Mouse (Mus musculus): ENCODE data around the gene Clpx. TPM values are rescaled to one million over a fixed set of nuclear protein-coding genes. Genes with fewer than 3 reads are reported as not detected.

Gene Clpx
- polyA plus RNA-seq (2012; rRNA removed) = 19.6 and 23.8 TPM in 2 replicates
- polyA plus RNA-seq (2014; fragmentation: Nextera tagmentation; extraction: Ambion mirVana) = 52.7 and 55.6 TPM in 2 replicates

DNA sequence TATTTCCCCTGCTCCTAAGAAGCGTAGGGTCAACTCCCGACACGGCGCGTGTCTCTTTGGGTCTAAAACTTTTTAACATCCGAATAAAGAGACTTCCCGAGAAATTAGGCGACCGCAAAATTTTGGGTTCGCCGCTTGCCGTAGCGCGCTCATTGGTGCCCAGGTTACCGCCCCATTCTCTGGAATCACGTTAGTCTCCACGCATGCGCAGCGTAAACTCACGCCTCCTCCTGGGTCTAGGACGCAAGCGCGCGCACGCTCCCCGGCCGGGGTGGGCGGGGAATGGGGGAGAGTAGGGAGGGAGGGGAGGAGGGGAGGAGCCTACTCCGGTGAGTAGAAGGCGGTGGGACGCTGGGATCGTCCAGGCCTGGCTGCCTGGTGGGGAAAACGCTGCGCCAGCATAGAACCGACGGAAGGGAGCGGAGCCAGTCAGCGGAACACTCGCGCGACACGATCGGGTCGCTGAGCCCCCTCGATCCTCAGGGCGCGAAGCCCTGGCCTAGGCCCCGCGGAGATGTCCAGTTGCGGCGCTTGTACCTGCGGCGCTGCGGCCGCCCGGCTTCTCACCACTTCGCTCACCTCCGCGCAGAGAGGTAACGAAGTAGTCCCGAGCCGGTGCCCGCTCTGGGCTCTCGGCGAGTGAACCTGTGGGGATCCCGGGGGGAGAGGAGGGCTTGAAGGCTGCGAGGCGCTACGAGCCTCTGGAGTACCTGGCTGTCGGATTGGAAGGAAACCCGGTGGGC, at the start of gene Clpx:
Clpx (plus strand) TSS at position 288 of the 743 bp plus-strand sequence.
- H3K4me1 ChIP-seq (ENCODE audit: control insufficient read depth, insufficient read depth, low read length) = peaks cover 10% of the 10 kb centered on the region
- peak within 1 kb of the TSS; percentile 94 for H3K4me3 ChIP-seq (replicated peaks; ENCODE audit: low read length)
- peak; percentile 94 for ATAC-seq (ENCODE audit: low FRiP score, low read depth)
- peak within 1 kb of the TSS; percentile 60 for H3K4me2 ChIP-seq (replicated peaks; ENCODE audit: low read depth, low read length, severe bottlenecking)
- H3K9me3 ChIP-seq (ENCODE audit: control insufficient read depth, low read length) = no peaks in the 10 kb centered on the region
- peak; percentile 81; the same call in 1 of the 2 replicates for TF ChIP-seq POLR2A (IDR thresholded peaks at IDR 0.05; ENCODE audit: borderline replicate concordance, extremely low read depth, insufficient read depth, insufficient read length)
- no peaks in the 10 kb centered on the region for H3K27me3 ChIP-seq (ENCODE audit: control insufficient read depth, insufficient read depth, low read length)
- under 1% methylated on average over 67 of the region's 71 CpGs for WGBS
- H3K27ac ChIP-seq (replicated peaks; ENCODE audit: low read depth, low read length) = peak within 1 kb of the TSS; percentile 80
- peaks cover 18% of the 10 kb centered on the region for H3K36me3 ChIP-seq (ENCODE audit: control insufficient read depth, insufficient read depth, low read length)
- H3K9ac ChIP-seq (ENCODE audit: low read depth, low read length, severe bottlenecking) = peak within 1 kb of the TSS; percentile 88
- peak; percentile 98 for DNase-seq (ENCODE audit: low spot score)

DNA sequence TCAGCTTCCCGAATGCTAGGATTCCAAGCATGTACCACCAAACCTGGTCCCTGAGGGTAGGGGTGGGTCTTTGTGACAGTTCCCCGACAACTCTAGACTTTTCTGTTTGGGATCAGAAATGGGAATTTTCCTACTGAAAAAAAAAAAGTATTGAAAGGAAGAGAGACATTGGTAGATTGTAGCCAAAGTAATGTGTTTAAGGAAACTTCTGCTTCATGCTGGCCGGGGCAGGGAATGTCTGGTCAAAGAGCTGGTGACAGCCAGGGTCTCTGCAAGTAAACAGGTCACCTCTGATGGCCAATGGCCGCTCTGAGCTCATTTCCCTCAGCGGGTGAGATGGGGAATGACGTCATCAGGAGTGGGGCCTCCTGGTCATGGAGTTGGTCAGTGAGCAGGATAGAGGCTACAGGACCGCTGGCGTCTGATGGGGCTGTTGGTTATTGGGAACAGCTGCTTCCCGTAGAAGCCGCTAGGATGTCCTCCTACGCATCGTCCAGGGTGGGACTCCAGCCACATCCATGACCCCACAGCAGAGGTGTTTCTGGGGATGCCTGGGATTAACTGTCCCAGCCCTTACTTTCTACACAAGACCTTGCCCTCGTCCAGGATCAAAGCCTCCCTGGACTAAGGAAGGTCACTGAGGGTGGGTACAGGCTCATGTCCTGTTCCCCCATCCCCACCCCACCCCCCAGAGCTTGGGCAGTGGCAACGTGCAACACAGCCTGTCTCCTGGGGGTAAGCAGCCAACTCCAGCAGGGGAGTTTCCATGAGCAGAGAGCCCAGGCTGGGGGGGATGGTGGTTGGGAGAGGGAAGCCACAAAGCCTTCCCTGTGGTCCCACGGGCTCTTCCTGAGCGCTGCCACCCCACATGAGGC, 46.3 kb upstream of the Clpx start:
- no peak for ATAC-seq (ENCODE audit: low FRiP score, low read depth)
- TF ChIP-seq POLR2A (IDR thresholded peaks at IDR 0.05; ENCODE audit: borderline replicate concordance, extremely low read depth, insufficient read depth, insufficient read length) = no peak
- no peak for DNase-seq (ENCODE audit: low spot score)
- no peak overlapping the region for H3K9ac ChIP-seq (ENCODE audit: low read depth, low read length, severe bottlenecking)
- H3K9me3 ChIP-seq (ENCODE audit: control insufficient read depth, low read length) = no peaks in the 10 kb centered on the region
- no peaks in the 10 kb centered on the region for H3K36me3 ChIP-seq (ENCODE audit: control insufficient read depth, insufficient read depth, low read length)
- 58% methylated on average over 16 of the region's 16 CpGs for WGBS
- H3K27ac ChIP-seq (replicated peaks; ENCODE audit: low read depth, low read length) = no peak overlapping the region
- H3K4me2 ChIP-seq (replicated peaks; ENCODE audit: low read depth, low read length, severe bottlenecking) = no peak overlapping the region
- no peaks in the 10 kb centered on the region; the same call in 1 of the 2 replicates for H3K4me1 ChIP-seq (ENCODE audit: control insufficient read depth, insufficient read depth, low read length)
- no peak overlapping the region for H3K4me3 ChIP-seq (replicated peaks; ENCODE audit: low read length)
- H3K27me3 ChIP-seq (ENCODE audit: control insufficient read depth, insufficient read depth, low read length) = no peaks in the 10 kb centered on the region

DNA sequence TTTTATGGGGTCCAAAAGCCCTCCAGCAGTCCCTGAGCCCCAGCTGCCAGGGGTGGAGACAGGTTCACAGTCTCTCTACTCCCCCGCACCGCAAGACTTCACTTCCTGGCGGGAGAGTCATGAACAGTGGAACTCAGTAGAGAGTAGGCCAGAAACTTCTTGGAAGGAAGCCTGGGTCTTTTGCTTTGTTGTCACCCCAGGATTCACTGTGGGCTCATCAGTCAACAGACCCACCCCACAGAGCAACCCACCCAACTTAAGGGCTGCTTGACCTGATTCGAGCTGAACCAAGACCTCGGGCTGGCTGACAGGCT, 45.7 kb upstream of the Clpx start:
- no peaks in the 10 kb centered on the region for H3K9me3 ChIP-seq (ENCODE audit: control insufficient read depth, low read length)
- no peak overlapping the region for H3K9ac ChIP-seq (ENCODE audit: low read depth, low read length, severe bottlenecking)
- no peaks in the 10 kb centered on the region; the same call in 1 of the 2 replicates for H3K4me1 ChIP-seq (ENCODE audit: control insufficient read depth, insufficient read depth, low read length)
- TF ChIP-seq POLR2A (IDR thresholded peaks at IDR 0.05; ENCODE audit: borderline replicate concordance, extremely low read depth, insufficient read depth, insufficient read length) = no peak
- H3K27me3 ChIP-seq (ENCODE audit: control insufficient read depth, insufficient read depth, low read length) = no peaks in the 10 kb centered on the region
- no peak overlapping the region for H3K27ac ChIP-seq (replicated peaks; ENCODE audit: low read depth, low read length)
- ATAC-seq (ENCODE audit: low FRiP score, low read depth) = no peak
- no peak overlapping the region for H3K4me3 ChIP-seq (replicated peaks; ENCODE audit: low read length)
- WGBS = 93% methylated on average over 5 of the region's 5 CpGs
- no peak overlapping the region for H3K4me2 ChIP-seq (replicated peaks; ENCODE audit: low read depth, low read length, severe bottlenecking)
- no peak for DNase-seq (ENCODE audit: low spot score)
- H3K36me3 ChIP-seq (ENCODE audit: control insufficient read depth, insufficient read depth, low read length) = no peaks in the 10 kb centered on the region

DNA sequence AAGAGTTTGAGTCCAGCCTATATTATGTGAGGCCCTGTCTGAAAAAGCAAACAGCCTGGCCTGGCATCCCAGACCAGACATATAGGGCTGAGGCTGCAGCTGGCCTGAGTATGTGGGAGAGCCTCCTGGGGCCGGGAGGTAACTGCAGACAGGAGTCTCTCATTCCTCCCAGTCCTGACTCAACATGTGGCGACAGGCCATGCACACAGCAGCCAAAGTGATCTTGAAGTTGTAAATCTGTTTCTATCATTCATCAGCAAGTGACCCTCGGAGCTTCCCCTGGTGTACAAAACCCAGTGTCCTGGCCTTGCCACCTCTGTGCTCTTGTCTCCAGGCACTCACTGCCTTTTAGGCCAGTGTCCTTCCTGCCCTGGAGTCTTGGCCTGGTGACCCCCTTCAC, 42.0 kb upstream of the Clpx start:
- 41% methylated on average over 3 of the region's 3 CpGs for WGBS
- Histone ChIP-seq H3K4me2 (replicated peaks; ENCODE audit: low read depth, low read length, severe bottlenecking) (no peak overlapping the region), H3K27ac (replicated peaks; ENCODE audit: low read depth, low read length) (no peak overlapping the region), H3K4me3 (replicated peaks; ENCODE audit: low read length) (no peak overlapping the region), H3K9me3 (ENCODE audit: control insufficient read depth, low read length) (no peaks in the 10 kb centered on the region), H3K9ac (ENCODE audit: low read depth, low read length, severe bottlenecking) (no peak overlapping the region), H3K27me3 (ENCODE audit: control insufficient read depth, insufficient read depth, low read length) (no peaks in the 10 kb centered on the region), H3K36me3 (ENCODE audit: control insufficient read depth, insufficient read depth, low read length) (no peaks in the 10 kb centered on the region), H3K4me1 (ENCODE audit: control insufficient read depth, insufficient read depth, low read length) (no peaks in the 10 kb centered on the region)
- ATAC-seq (ENCODE audit: low FRiP score, low read depth) (no peak), DNase-seq (ENCODE audit: low spot score) (no peak)
- no peak for TF ChIP-seq POLR2A (IDR thresholded peaks at IDR 0.05; ENCODE audit: borderline replicate concordance, extremely low read depth, insufficient read depth, insufficient read length)

DNA sequence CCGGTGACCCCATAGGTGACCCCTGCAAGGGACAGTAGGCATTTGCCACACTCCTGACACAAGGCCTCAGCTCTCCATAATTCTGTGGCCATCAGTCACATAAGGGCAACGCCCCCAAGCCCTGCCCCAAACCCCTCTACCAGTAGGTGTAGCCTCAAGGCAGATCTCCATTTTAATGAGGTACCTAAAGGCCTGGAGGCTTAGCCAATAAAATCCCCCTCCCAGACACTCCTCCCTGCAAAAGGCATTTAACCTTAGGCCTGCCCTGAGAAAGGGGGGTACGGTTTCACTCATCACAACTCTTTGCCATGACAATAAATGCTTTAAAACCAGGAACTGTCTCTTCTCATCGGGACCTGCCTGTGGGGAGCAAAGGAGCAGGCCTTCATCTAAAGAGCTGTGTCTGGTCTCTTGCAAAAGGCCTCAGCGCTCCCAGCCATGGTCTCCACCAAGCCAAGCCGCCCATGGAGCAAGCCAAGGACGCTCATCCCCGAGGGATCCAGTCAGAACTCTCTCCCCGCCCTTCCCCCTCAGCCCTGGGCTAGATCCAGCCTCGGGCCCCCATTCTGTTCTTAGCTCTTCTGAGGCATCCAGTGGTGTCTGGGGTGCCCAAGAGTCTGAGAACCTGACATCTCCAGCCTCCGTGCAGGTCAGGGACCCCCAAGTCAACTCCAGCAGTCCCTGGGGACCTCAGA, 38.0 kb upstream of the Clpx start:
- no peaks in the 10 kb centered on the region for H3K9me3 ChIP-seq (ENCODE audit: control insufficient read depth, low read length)
- no peak for ATAC-seq (ENCODE audit: low FRiP score, low read depth)
- H3K4me3 ChIP-seq (replicated peaks; ENCODE audit: low read length) = no peak overlapping the region
- no peaks in the 10 kb centered on the region for H3K4me1 ChIP-seq (ENCODE audit: control insufficient read depth, insufficient read depth, low read length)
- no peak overlapping the region for H3K27ac ChIP-seq (replicated peaks; ENCODE audit: low read depth, low read length)
- no peak overlapping the region for H3K9ac ChIP-seq (ENCODE audit: low read depth, low read length, severe bottlenecking)
- DNase-seq (ENCODE audit: low spot score) = no peak
- no peaks in the 10 kb centered on the region for H3K27me3 ChIP-seq (ENCODE audit: control insufficient read depth, insufficient read depth, low read length)
- no peak overlapping the region for H3K4me2 ChIP-seq (replicated peaks; ENCODE audit: low read depth, low read length, severe bottlenecking)
- no peak for TF ChIP-seq POLR2A (IDR thresholded peaks at IDR 0.05; ENCODE audit: borderline replicate concordance, extremely low read depth, insufficient read depth, insufficient read length)
- 64% methylated on average over 11 of the region's 11 CpGs for WGBS
- H3K36me3 ChIP-seq (ENCODE audit: control insufficient read depth, insufficient read depth, low read length) = no peaks in the 10 kb centered on the region

Measured in limb, embryonic 14.5 days (tissue).